Mouse (Mus musculus) intestine, embryonic 15.5 days (tissue): ENCODE data around the gene Gm20388. TPM values are rescaled to one million over a fixed set of nuclear protein-coding genes. Genes with fewer than 3 reads are reported as not detected.

Source experiments
- ATAC-seq: fragments of 200-750 bp; cut with Nextera tagmentation; 2 replicates; pipeline ENCODE4 v1.8.0; 2017; ENCODE audit warnings: moderate TSS enrichment, moderate library complexity
- H3K27ac ChIP-seq: fragments of 300-500 bp; sonication (generic); 2 replicates; pipeline ENCODE4 v1.5.1; 2015; ENCODE audit warnings: mild to moderate bottlenecking, inconsistent platforms
- H3K27me3 ChIP-seq: fragments of 300-500 bp; sonication (generic); replicated peaks from 2 replicates; pipeline ENCODE4 v1.6.1; 2015; ENCODE audit warnings: inconsistent platforms
- H3K36me3 ChIP-seq: fragments of 300-500 bp; sonication (generic); 2 replicates; pipeline ENCODE4 v1.6.1; 2015; ENCODE audit warnings: inconsistent platforms
- H3K4me1 ChIP-seq: fragments of 300-500 bp; sonication (generic); replicated peaks from 2 replicates; pipeline ENCODE4 v1.6.1; 2015; ENCODE audit warnings: inconsistent platforms
- H3K4me2 ChIP-seq: fragments of 300-500 bp; sonication (generic); replicated peaks from 2 replicates; pipeline ENCODE4 v1.6.1; 2015; ENCODE audit warnings: mild to moderate bottlenecking, inconsistent platforms
- H3K4me3 ChIP-seq: fragments of 300-500 bp; sonication (generic); replicated peaks from 2 replicates; pipeline ENCODE4 v1.5.1; 2015; ENCODE audit warnings: inconsistent platforms
- H3K9ac ChIP-seq: fragments of 300-500 bp; sonication (generic); 2 replicates; pipeline ENCODE4 v1.6.1; 2015; ENCODE audit warnings: inconsistent platforms
- H3K9me3 ChIP-seq: fragments of 300-500 bp; sonication (generic); 2 replicates; pipeline ENCODE4 v1.6.1; 2016; ENCODE audit warnings: inconsistent platforms
- WGBS: fragments of 180-500 bp; shearing (Covaris S2); methylation state at CpG from one replicate; pipeline ENCODE4 v1.1.7; 2015; 5-methylcytosine and 5-hydroxymethylcytosine counted together
- polyA plus RNA-seq: library from polyadenylated mRNA; unstranded; fragments of >200 nt; fragmentation: Nextera tagmentation; extraction: Ambion mirVana; gene quantifications from 2 replicates; pipeline ENCODE4 v1.2.1, GENCODE M21; 2015

Gene Gm20388
- polyA plus RNA-seq, 1 experiment from 2014 or later, result not detected

DNA sequence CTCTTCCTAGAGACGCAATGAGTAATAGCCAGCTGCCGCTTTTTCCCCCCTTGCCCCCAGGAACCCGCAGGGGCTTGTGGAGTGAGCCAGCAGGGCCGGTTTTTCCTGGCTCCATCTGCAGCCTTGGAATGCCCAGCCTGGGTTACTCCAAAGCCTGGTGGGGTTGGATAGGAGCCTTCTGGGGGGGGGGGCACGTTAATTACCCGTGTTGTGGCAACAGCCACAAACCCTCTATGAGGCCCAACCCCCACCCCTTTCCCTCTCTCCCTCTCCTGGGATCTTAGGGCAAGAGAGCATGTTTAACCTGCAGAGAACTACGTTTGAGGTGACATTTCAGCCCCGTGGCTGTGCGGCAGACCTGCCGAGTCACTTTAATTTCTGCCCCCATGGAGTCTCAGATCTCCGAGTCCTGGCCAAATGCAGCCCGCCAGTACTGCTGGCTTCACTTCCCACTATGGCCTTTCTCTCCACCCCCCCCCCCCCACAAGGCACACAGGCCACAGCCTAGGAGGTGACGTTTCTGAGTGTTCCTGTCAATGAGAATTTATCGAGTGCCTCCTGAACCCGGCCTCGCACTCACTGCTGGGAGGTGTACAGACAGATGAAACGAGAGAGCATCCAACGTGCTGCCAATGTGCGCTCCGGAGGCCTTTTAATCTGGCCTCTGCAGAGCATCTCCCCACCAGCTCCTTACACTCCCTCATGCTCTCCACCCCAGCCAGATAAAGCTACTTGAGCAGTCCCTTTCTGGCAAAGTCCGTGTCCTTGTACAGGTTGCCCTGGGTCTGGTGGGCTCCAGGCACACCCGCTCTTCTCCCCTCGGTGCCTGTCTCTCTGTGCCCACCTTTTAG, 629.4 kb downstream of the Gm20388 start:
- 48% methylated on average over 23 of the region's 23 CpGs for WGBS
- peak overlapping the region; percentile 99 for H3K4me2 ChIP-seq
- H3K4me3 ChIP-seq, result 0 out of 2 replicates have a peak overlapping the region, but pooled peaks have one; percentile 64
- peak overlapping the region; percentile 91 for H3K27ac ChIP-seq
- 0 out of 2 replicates have a peak, but pooled peaks cover 2% of the 10 kb centered on the region for H3K27me3 ChIP-seq
- no peaks in the 10 kb centered on the region for H3K36me3 ChIP-seq
- peaks cover 75% of the 10 kb centered on the region for H3K4me1 ChIP-seq
- H3K9ac ChIP-seq, result no peak overlapping the region; the same call in none of the 2 replicates
- H3K9me3 ChIP-seq, result no peaks in the 10 kb centered on the region
- no peak for ATAC-seq

DNA sequence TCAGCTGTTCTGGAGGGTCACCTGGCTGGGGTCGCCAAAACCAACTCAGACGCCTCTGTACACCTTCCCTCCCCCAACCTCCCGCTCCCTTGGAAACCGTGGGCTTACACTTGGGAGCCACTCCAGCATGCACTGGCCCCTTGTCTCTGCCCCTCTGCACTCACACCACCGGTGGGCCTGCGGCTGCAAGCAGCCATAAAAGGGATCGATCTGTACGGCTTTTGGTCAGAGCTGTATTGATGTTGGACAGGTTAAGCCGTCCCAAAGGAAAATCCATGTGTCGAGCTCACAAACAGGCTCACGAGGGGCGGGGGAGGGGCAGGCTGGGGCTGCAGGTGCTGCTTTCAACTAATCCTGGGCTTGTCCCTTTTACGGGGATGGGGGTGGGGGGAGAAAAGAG, 632.4 kb downstream of the Gm20388 start:
- Histone ChIP-seq H3K4me1 (peaks cover 75% of the 10 kb centered on the region), H3K27ac (peak overlapping the region; percentile 48; the same call in 1 of the 2 replicates), H3K4me2 (peak overlapping the region; percentile 18), H3K27me3 (0 out of 2 replicates have a peak, but pooled peaks cover under 1% of the 10 kb centered on the region), H3K4me3 (no peak overlapping the region), H3K36me3 (no peaks in the 10 kb centered on the region), H3K9me3 (no peaks in the 10 kb centered on the region), H3K9ac (no peak overlapping the region)
- ATAC-seq, result no peak
- WGBS, result 29% methylated on average over 13 of the region's 13 CpGs

DNA sequence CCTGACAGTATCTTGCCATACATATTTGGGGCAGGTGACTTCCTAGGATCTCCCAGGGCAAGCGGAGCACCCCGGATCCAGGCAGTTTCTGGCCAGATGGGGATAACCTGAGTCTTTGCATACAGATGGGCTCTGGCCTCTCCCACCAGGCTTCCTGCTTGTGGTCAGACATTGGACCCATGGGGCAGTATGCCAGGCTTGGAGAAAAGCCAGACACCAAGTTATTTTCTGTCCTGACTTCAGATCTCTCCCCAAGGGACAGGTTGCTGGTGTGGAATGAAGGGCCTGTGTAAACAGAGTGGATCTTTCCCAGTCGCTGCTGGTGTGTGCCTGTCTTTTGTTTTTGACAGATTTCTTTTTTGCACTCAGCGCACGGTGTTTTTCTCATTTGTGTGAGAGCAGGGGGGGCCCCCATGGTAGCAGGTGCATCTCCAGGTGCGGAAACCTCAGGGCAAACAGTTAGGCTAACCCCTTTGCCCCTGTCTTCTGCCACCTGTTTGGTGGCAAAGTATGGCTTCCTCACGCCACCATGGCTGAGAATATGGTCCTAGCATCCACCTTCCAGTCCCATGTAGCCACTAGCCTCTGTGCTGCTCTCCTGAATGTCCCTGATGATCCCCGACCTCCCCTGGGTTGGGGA, 632.9 kb downstream of the Gm20388 start:
- Histone ChIP-seq H3K4me2 (peak overlapping the region; percentile 18), H3K9ac (no peak overlapping the region), H3K36me3 (no peaks in the 10 kb centered on the region), H3K4me3 (no peak overlapping the region), H3K27me3 (no peaks in the 10 kb centered on the region), H3K27ac (peak overlapping the region; percentile 38), H3K4me1 (peaks cover 75% of the 10 kb centered on the region), H3K9me3 (no peaks in the 10 kb centered on the region)
- no peak for ATAC-seq
- 41% methylated on average over 8 of the region's 8 CpGs for WGBS

DNA sequence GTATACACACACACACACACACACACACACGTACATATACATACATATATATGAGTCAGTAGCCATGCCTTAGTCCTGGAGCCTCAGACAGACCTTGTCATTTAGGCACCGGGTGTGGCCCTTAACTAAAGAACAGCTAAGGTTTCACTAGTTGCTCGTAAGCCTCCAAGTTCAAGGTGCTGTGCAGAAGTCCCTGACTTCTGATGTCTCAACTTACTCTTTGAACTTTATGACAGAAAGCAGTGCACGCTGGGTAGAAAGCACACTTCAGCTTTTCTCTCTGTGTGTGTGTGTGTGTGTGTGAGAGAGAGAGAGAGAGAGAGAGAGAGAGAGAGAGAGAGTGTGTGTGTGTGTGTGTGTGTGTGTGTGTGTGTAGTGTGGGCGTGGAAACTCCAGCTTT, 633.5 kb downstream of the Gm20388 start:
- H3K27me3 ChIP-seq, result no peaks in the 10 kb centered on the region
- WGBS, result 67% methylated on average over 5 of the region's 5 CpGs
- peaks cover 75% of the 10 kb centered on the region for H3K4me1 ChIP-seq
- peak; percentile 62 for ATAC-seq
- no peak overlapping the region for H3K4me2 ChIP-seq
- no peak overlapping the region for H3K4me3 ChIP-seq
- peak overlapping the region; percentile 38; the same call in 1 of the 2 replicates for H3K27ac ChIP-seq
- H3K9ac ChIP-seq, result no peak overlapping the region
- H3K36me3 ChIP-seq, result no peaks in the 10 kb centered on the region
- H3K9me3 ChIP-seq, result no peaks in the 10 kb centered on the region

DNA sequence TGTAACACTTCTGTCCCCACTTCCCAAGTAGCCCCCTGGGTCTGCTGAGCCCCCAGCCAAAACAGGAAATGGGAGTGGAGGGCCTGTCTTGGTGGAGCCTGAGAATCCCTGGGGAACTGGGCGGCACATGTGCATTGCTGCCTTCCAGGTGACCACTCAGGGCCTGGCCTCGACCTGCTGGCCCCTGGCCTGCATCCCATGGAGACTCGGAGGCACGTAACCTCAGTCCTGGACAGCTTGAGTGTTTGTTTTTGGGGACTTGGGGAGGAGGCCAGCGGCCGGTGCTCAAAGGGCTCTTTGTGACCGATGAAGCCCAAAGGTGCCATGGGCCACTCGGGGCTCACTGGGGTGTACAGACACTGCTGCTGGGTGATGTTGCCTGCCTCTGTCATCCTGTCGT, 636.9 kb downstream of the Gm20388 start:
- H3K4me1 ChIP-seq, result peaks cover 78% of the 10 kb centered on the region

DNA sequence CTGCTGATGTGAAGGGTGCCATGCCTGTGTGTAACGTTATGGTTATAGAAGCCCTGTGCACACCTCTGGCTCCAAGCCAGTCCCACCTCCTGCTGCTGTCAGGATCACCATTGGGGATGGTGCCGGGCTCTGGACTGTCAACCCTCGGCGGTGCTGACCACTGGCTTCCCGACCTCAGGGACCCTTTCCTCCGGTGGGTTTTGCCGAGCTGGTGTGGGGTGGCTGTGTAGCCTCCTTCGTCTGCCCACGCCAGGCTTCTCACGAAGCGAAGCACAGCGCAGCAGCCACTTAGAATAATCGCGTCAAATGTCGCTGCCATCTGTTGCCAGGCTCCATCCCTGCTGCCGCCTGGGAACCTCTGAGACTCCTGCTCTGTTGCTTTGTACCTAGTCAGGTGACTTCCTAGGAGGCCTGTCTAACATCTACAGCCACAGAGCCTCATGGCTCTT, 637.7 kb downstream of the Gm20388 start:
- Histone ChIP-seq H3K4me1 (peaks cover 70% of the 10 kb centered on the region), H3K36me3 (no peaks in the 10 kb centered on the region), H3K9me3 (no peaks in the 10 kb centered on the region), H3K4me2 (peak overlapping the region; percentile 17; the same call in 1 of the 2 replicates), H3K27ac (peak overlapping the region; percentile 56), H3K4me3 (no peak overlapping the region), H3K9ac (no peak overlapping the region), H3K27me3 (no peaks in the 10 kb centered on the region)
- no peak; the same call in 1 of the 2 replicates for ATAC-seq
- 53% methylated on average over 16 of the region's 16 CpGs for WGBS

More for the DNA sequence above, 636.9 kb downstream of the Gm20388 start:
- Histone ChIP-seq H3K27me3 (no peaks in the 10 kb centered on the region), H3K4me3 (no peak overlapping the region), H3K9me3 (no peaks in the 10 kb centered on the region), H3K4me2 (no peak overlapping the region), H3K36me3 (no peaks in the 10 kb centered on the region), H3K9ac (no peak overlapping the region), H3K27ac (no peak overlapping the region)
- WGBS, result 63% methylated on average over 9 of the region's 9 CpGs
- ATAC-seq, result no peak

DNA sequence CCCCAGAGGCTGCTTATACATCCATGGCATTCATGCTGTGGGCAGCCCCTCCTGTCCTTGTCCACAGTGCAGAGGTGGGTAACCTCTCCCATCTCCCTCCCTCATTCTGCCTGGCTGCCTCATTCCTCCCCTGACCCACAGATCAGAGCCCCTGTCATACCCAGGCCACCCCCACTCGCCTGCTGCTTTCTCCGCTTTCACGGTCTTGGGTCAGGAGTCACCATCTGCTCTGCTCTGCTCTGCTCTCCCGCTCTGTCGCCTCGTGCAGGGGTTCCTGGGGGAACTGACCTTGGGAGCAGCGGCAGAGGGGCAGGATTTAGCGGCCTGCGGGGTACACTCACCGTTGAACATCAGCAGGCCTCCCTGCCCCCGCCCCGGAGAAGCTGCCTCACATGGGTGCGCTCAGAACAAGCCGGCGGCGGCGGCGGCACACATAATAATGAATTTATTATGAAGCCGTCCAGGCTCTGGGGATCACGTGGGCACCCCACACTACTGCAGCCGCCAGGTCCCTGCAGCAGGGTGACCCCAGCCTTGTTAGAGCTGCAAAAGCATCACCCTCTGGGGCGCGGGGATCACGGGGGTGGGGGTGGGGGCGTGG, 638.8 kb downstream of the Gm20388 start:
- 0 out of 2 replicates have a peak, but pooled peaks cover 5% of the 10 kb centered on the region for H3K36me3 ChIP-seq
- H3K4me2 ChIP-seq, result peak overlapping the region; percentile 47
- WGBS, result 11% methylated on average over 25 of the region's 25 CpGs
- peak; percentile 11; the same call in 1 of the 2 replicates for ATAC-seq
- no peaks in the 10 kb centered on the region for H3K27me3 ChIP-seq
- no peaks in the 10 kb centered on the region for H3K9me3 ChIP-seq
- H3K27ac ChIP-seq, result peak overlapping the region; percentile 56
- H3K9ac ChIP-seq, result no peak overlapping the region; the same call in 1 of the 2 replicates
- H3K4me3 ChIP-seq, result no peak overlapping the region; the same call in 1 of the 2 replicates
- H3K4me1 ChIP-seq, result peaks cover 63% of the 10 kb centered on the region

DNA sequence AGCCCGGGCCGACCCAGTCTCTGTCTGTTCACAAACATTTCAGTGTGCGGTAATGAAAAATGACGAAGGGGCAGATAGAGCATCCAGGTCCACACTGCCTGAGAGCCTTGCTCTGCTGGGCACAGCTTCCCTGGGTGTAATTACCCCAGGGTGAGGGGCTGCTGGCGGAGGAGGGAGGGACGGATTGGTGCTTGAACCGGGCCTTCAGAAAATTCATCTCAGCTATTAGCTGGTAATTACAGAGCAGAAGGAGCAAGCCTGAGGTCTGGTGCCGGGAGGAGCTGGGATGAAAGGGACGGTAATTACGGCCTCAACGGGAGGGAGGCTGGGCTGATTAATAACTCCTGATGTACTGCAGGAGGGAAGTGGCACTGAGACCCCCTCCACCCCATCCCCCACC, 639.3 kb downstream of the Gm20388 start:
- Histone ChIP-seq H3K27ac (peak overlapping the region; percentile 56; the same call in 1 of the 2 replicates), H3K4me3 (no peak overlapping the region), H3K9me3 (no peaks in the 10 kb centered on the region), H3K4me1 (peaks cover 63% of the 10 kb centered on the region), H3K4me2 (peak overlapping the region; percentile 47), H3K27me3 (no peaks in the 10 kb centered on the region), H3K9ac (peak overlapping the region; percentile 6; the same call in 1 of the 2 replicates), H3K36me3 (0 out of 2 replicates have a peak, but pooled peaks cover 5% of the 10 kb centered on the region)
- WGBS, result 30% methylated on average over 11 of the region's 11 CpGs
- ATAC-seq, result 0 out of 2 replicates have a peak, but pooled peaks have one; percentile 15

DNA sequence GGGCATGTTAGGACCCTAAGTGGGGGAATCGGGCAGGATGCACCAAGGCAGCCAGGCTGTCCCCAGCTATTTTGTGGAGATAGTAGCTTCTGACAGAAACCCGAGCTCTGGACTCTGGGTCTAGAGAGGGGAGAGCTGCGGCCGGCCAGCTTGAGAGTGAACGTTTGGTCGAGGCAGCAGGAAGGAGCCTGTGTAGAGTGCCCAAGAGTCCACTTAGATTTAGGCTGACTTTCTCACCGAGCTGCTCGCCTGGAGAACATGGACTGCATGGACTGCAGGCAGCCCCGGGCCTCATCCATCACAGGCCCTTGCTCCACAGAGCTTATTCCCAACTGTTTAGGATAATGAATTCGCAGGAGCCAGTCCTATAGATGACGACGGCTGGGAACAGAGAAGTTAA, 639.8 kb downstream of the Gm20388 start:
- Histone ChIP-seq H3K36me3 (0 out of 2 replicates have a peak, but pooled peaks cover 5% of the 10 kb centered on the region), H3K27me3 (no peaks in the 10 kb centered on the region), H3K4me1 (peaks cover 62% of the 10 kb centered on the region), H3K9me3 (no peaks in the 10 kb centered on the region), H3K9ac (peak overlapping the region; percentile 6; the same call in 1 of the 2 replicates), H3K4me3 (no peak overlapping the region), H3K4me2 (no peak overlapping the region), H3K27ac (peak overlapping the region; percentile 55; the same call in 1 of the 2 replicates)
- no peak for ATAC-seq
- WGBS, result 41% methylated on average over 12 of the region's 12 CpGs

DNA sequence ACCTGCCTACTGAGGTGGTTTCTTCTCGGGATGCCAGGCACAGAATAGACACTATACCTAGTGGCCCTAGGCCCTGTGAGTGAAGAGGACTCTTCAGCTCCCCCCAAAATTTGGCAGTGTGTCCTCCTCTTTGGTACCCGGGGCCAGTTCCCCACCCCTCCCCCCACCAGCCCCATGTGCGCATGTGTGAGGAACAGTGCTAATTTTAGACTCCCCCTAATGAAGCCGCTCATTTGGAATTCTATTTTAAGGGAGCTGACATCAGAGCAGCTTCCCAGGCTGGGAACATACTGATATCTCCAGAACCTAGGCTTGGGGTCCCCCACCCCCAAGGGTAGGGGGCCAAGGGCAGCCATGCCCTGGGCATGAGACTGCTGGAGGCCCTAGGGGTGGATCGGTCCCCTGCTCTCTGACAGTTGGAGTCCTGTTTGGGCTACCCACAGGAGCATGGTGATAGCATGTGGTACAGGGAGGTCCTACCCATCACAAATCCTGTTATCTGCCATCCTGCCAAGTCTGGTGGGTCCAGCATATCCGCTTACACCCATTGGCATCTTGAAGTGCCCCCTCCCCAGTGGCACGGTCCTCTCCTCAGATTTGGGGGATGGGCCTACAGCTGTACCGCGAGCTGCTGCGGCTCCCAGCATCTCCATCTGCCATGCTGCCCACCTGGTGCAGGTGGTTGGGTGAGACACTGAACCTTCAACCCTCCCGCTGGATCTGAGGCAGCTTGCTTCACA, 640.5 kb downstream of the Gm20388 start:
- H3K4me2 ChIP-seq, result no peak overlapping the region
- H3K9ac ChIP-seq, result no peak overlapping the region
- H3K9me3 ChIP-seq, result no peaks in the 10 kb centered on the region
- WGBS, result 81% methylated on average over 11 of the region's 11 CpGs
- no peaks in the 10 kb centered on the region for H3K27me3 ChIP-seq
- peak overlapping the region; percentile 55; the same call in 1 of the 2 replicates for H3K27ac ChIP-seq
- H3K36me3 ChIP-seq, result 0 out of 2 replicates have a peak, but pooled peaks cover 5% of the 10 kb centered on the region
- peaks cover 62% of the 10 kb centered on the region for H3K4me1 ChIP-seq
- no peak overlapping the region for H3K4me3 ChIP-seq
- no peak for ATAC-seq

DNA sequence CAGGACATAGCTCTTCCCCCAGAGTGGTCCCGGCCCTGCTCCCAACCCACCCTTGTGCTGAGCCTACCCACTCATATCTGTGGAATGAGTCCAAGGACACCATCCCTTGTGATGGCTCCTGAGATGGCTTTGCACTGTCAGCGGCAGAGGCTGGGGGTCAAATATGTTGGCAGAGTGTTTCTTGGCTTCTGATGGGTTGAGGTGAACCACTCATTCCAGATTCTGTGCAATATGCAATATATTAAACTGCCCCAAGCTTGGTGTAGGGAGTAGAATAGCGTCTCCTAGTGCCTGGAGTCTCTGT, 641.0 kb downstream of the Gm20388 start:
- Histone ChIP-seq H3K36me3 (0 out of 2 replicates have a peak, but pooled peaks cover 5% of the 10 kb centered on the region), H3K9ac (no peak overlapping the region), H3K27ac (no peak overlapping the region), H3K4me1 (peaks cover 64% of the 10 kb centered on the region), H3K9me3 (no peaks in the 10 kb centered on the region), H3K4me3 (no peak overlapping the region), H3K4me2 (no peak overlapping the region), H3K27me3 (no peaks in the 10 kb centered on the region)
- ATAC-seq, result no peak
- WGBS, result 82% methylated on average over 3 of the region's 3 CpGs
